Mouse (Mus musculus): Measurements from ENCODE around the gene Tmem30b. TPM values are rescaled to one million over a fixed set of nuclear protein-coding genes. Genes with fewer than 3 reads are reported as not detected.

Gene Tmem30b
- polyA plus RNA-seq, 1 experiment from 2014 or later, result 30.7 TPM

GRCm38 (mm10) chr12:73514722-73515121 is 31.5 kb downstream of the Tmem30b start:
- Histone ChIP-seq H3K4me1 (no peaks in the 10 kb centered on the region), H3K9me3 (no peaks in the 10 kb centered on the region), H3K27me3 (replicated peaks) (0 out of 2 replicates have a peak, but pooled peaks cover 3% of the 10 kb centered on the region), H3K9ac (no peak overlapping the region), H3K36me3 (no peaks in the 10 kb centered on the region), H3K27ac (no peak overlapping the region), H3K4me3 (replicated peaks) (no peak overlapping the region), H3K4me2 (no peak overlapping the region)
- 56% methylated on average over 6 of the region's 6 CpGs for WGBS
- no peak for ATAC-seq (ENCODE audit: insufficient read depth, low FRiP score, low read depth)

GRCm38 (mm10) chr12:73513958-73514357 is 32.2 kb downstream of the Tmem30b start:
- WGBS, result 85% methylated on average over 10 of the region's 10 CpGs
- no peaks in the 10 kb centered on the region for H3K36me3 ChIP-seq

GRCm38 (mm10) chr12:73511467-73512047 is 34.6 kb downstream of the Tmem30b start:
- WGBS, result 86% methylated on average over 16 of the region's 16 CpGs
- peaks cover 3% of the 10 kb centered on the region; the same call in 1 of the 2 replicates for H3K4me1 ChIP-seq

More at GRCm38 (mm10) chr12:73513958-73514357, 32.2 kb downstream of the Tmem30b start:
- no peak for ATAC-seq (ENCODE audit: insufficient read depth, low FRiP score, low read depth)
- Histone ChIP-seq H3K4me1 (no peaks in the 10 kb centered on the region), H3K4me3 (replicated peaks) (no peak overlapping the region), H3K9ac (no peak overlapping the region), H3K4me2 (no peak overlapping the region), H3K9me3 (no peaks in the 10 kb centered on the region), H3K27ac (no peak overlapping the region), H3K27me3 (replicated peaks) (0 out of 2 replicates have a peak, but pooled peaks cover 3% of the 10 kb centered on the region)

GRCm38 (mm10) chr12:73507105-73507504 is 39.1 kb downstream of the Tmem30b start:
- Histone ChIP-seq H3K9me3 (no peaks in the 10 kb centered on the region), H3K4me1 (peaks cover 3% of the 10 kb centered on the region; the same call in 1 of the 2 replicates), H3K36me3 (no peaks in the 10 kb centered on the region), H3K27ac (no peak overlapping the region), H3K4me2 (peak overlapping the region; percentile 36), H3K9ac (no peak overlapping the region), H3K27me3 (replicated peaks) (no peaks in the 10 kb centered on the region), H3K4me3 (replicated peaks) (no peak overlapping the region)
- WGBS, result 47% methylated on average over 14 of the region's 14 CpGs
- ATAC-seq (ENCODE audit: insufficient read depth, low FRiP score, low read depth), result no peak

More at GRCm38 (mm10) chr12:73511467-73512047, 34.6 kb downstream of the Tmem30b start:
- H3K4me3 ChIP-seq (replicated peaks), result no peak overlapping the region
- H3K4me2 ChIP-seq, result no peak overlapping the region
- H3K9me3 ChIP-seq, result no peaks in the 10 kb centered on the region
- H3K36me3 ChIP-seq, result no peaks in the 10 kb centered on the region
- no peak overlapping the region for H3K9ac ChIP-seq
- ATAC-seq (ENCODE audit: insufficient read depth, low FRiP score, low read depth), result no peak
- 0 out of 2 replicates have a peak, but pooled peaks cover 3% of the 10 kb centered on the region for H3K27me3 ChIP-seq (replicated peaks)
- H3K27ac ChIP-seq, result no peak overlapping the region

GRCm38 (mm10) chr12:73506648-73507047 is 39.5 kb downstream of the Tmem30b start:
- Histone ChIP-seq H3K4me1 (peaks cover 3% of the 10 kb centered on the region; the same call in 1 of the 2 replicates), H3K4me3 (replicated peaks) (no peak overlapping the region), H3K9me3 (no peaks in the 10 kb centered on the region), H3K27ac (no peak overlapping the region), H3K27me3 (replicated peaks) (no peaks in the 10 kb centered on the region), H3K36me3 (no peaks in the 10 kb centered on the region), H3K4me2 (peak overlapping the region; percentile 36), H3K9ac (no peak overlapping the region)
- no peak for ATAC-seq (ENCODE audit: insufficient read depth, low FRiP score, low read depth)
- 55% methylated on average over 5 of the region's 5 CpGs for WGBS

GRCm38 (mm10) chr12:73500689-73501326 is 45.4 kb downstream of the Tmem30b start:
- H3K9me3 ChIP-seq, result no peaks in the 10 kb centered on the region
- no peak for ATAC-seq (ENCODE audit: insufficient read depth, low FRiP score, low read depth)
- H3K4me1 ChIP-seq, result no peaks in the 10 kb centered on the region; the same call in 1 of the 2 replicates
- no peaks in the 10 kb centered on the region for H3K27me3 ChIP-seq (replicated peaks)
- no peak overlapping the region for H3K4me2 ChIP-seq
- no peak overlapping the region for H3K9ac ChIP-seq
- H3K4me3 ChIP-seq (replicated peaks), result no peak overlapping the region
- 39% methylated on average over 5 of the region's 5 CpGs for WGBS
- H3K27ac ChIP-seq, result no peak overlapping the region
- H3K36me3 ChIP-seq, result no peaks in the 10 kb centered on the region

- Histone ChIP-seq H3K36me3 (no peaks in the 10 kb centered on the region), H3K27me3 (replicated peaks) (no peaks in the 10 kb centered on the region), H3K4me3 (replicated peaks) (no peak overlapping the region), H3K9me3 (no peaks in the 10 kb centered on the region), H3K27ac (no peak overlapping the region), H3K4me2 (no peak overlapping the region), H3K4me1 (no peaks in the 10 kb centered on the region), H3K9ac (no peak overlapping the region)
- WGBS, result 77% methylated on average over 10 of the region's 10 CpGs
- no peak for ATAC-seq (ENCODE audit: insufficient read depth, low FRiP score, low read depth)
Observed at GRCm38 (mm10) chr12:73495172-73495571, 51.0 kb downstream of the Tmem30b start.

- Histone ChIP-seq H3K9me3 (no peaks in the 10 kb centered on the region), H3K4me2 (no peak overlapping the region), H3K27me3 (replicated peaks) (no peaks in the 10 kb centered on the region), H3K9ac (no peak overlapping the region), H3K4me3 (replicated peaks) (no peak overlapping the region), H3K36me3 (no peaks in the 10 kb centered on the region), H3K4me1 (no peaks in the 10 kb centered on the region), H3K27ac (no peak overlapping the region)
- WGBS, result 79% methylated on average over 16 of the region's 16 CpGs
- ATAC-seq (ENCODE audit: insufficient read depth, low FRiP score, low read depth), result no peak
Observed at GRCm38 (mm10) chr12:73493929-73494530, 52.2 kb downstream of the Tmem30b start.

Other genes starting within 250 kb of the Tmem30b start
- gene Prkch, start 38.4 kb upstream of the Tmem30b start, polyA plus RNA-seq (2015; fragmentation: Nextera tagmentation; extraction: Ambion mirVana), result 11.2 and 11.9 TPM in 2 replicates